Mouse (Mus musculus) CD4-positive naive resting alpha-beta T cell, adult 76 days (primary cell): ENCODE results near the gene Ctss. TPM values are rescaled to one million over a fixed set of nuclear protein-coding genes. Genes with fewer than 3 reads are reported as not detected.

Source experiments
- total RNA-seq: library from RNA; stranded (reverse); gene quantifications from one replicate; pipeline ENCODE4 v1.2.4, GENCODE M21; 2023

Ctss gene
- total RNA-seq = 119 TPM

DNA sequence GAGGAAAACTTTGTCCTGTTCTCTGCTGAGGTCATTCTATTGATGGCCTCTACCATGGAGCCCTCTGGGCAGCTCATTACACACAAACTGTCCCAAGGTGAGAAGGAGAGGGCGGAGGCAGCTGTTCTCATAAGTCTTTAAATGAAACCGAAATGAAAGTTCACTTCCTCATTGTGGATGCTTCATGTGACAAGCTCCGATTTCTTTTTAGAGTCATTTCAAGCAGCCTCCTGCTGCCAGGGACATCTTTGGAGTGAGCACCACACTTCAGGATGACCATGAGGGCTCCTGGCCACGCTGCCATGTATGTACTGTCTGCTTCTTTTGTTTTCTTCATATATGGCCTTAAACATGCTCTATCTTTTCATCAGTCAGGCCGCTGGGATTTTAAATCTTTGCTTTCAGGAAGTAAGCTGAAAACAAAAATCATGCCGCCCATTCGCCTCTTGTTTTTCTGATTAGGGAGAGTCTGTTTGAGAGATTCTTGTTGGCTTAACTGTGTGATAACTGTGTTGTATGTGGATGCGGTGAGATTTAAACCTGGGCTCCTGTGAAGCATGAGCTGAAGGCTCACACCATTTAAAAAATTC, at the start of gene Ctss:
TSS of gene Ctss (plus strand) at position 165 of the 590 bp plus-strand sequence.

GRCm38 (mm10) chr3:95499024-95499423, 27.6 kb upstream of the Ctss start, which contains the start of gene Ctsk:
Gene Ctsk, plus strand, starts transcription at chr3:95499256.

GRCm38 (mm10) chr3:95559437-95559836, 32.9 kb downstream of the Ctss start, which contains the start of gene Hormad1:
Gene Hormad1, plus strand, starts transcription at chr3:95559677.

DNA sequence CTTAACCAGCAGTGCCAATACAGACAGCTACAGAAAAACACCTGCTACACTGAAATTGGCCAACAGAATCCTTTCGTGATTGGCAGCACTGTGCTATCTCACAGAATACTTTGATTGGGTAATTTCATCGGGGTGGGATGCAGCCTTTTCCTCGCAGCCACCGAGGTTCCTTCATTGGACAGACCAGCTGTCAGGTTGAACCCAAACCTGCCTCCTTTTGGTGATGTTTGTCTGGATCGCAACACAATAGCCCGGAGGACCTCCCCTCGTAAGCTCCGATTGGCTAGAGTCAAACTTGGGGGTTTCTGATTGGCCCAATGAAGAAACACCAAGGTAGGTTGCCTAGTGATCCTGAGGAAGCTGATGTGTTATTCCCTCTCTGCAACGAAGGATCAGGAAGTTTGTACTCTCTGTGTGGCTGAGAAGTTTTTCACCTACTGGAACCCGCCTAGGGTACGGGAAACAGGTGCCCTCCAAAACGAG, 62.1 kb downstream of the Ctss start, which contains the start of gene Golph3l:
TSS of gene Golph3l (plus strand) at position 331 of the 483 bp plus-strand sequence.

Other genes starting within 250 kb of the Ctss start
- 16.7 TPM for gene Mindy1, start 245.4 kb upstream of the Ctss start, total RNA-seq
- gene Prune1, start 244.7 kb upstream of the Ctss start, total RNA-seq = 5.7 TPM
- gene Anxa9, start 219.6 kb upstream of the Ctss start, total RNA-seq = 0.29 TPM
- gene Cers2, start 212.0 kb upstream of the Ctss start, total RNA-seq = 101 TPM
- 30.0 TPM for gene Setdb1, start 169.6 kb upstream of the Ctss start, total RNA-seq
- not detected for gene 4930558C23Rik, start 123.9 kb upstream of the Ctss start, total RNA-seq
- 95.5 TPM for gene Arnt, start 92.4 kb upstream of the Ctss start, total RNA-seq
- gene Ctsk, start 27.5 kb upstream of the Ctss start, total RNA-seq = 0.62 TPM
- not detected for gene Hormad1, start 32.9 kb downstream of the Ctss start, total RNA-seq
- gene Golph3l, start 62.1 kb downstream of the Ctss start, total RNA-seq = 16.2 TPM
- gene Ensa, start 98.2 kb downstream of the Ctss start, total RNA-seq = 118 TPM
- gene Mcl1, start 132.0 kb downstream of the Ctss start, total RNA-seq = 323 TPM
- gene Adamtsl4, start 161.1 kb downstream of the Ctss start, total RNA-seq = 5.8 TPM
- 135 TPM for gene Ecm1, start 212.8 kb downstream of the Ctss start, total RNA-seq
- 98.6 TPM for gene Tars2, start 233.4 kb downstream of the Ctss start, total RNA-seq